Mouse (Mus musculus): ENCODE data around the gene Tsr2.

DNA sequence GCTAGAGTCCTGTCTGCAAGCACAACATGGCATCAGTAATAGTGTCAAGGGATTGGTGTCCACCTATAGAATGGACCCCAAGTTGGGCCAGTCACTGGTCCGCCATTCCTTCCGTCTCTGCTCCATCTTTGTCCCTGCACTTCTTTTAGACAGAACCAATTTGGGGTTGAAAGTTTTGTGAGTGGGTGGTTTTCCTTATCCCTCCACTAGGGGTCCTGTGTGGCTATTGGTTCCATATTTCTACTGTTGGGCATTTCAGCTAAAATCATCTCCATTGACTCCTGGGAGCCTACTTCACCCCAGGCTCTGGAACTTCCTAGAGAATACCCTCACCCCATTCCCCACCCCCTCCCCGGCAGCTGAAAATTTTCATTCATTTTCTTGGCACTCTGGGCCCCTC is 34.1 kb upstream of the Tsr2 start:
- TF ChIP-seq CTCF (IDR thresholded peaks at IDR 0.05; ENCODE audit: insufficient read depth, low read length) (no peak), POLR2A (IDR thresholded peaks at IDR 0.05; ENCODE audit: borderline replicate concordance, extremely low read depth, low read depth, low read length) (no peak)
